Mouse (Mus musculus) ES-E14 (cell line): ENCODE measurements at regions not wholly inside any gene's neighbourhood (a gene's known extent, or its start where the extent isn't known, plus 50 kb on each side); places are given as distances from the start of the nearest gene placed in this dataset.

Experiments used
- CHD2 ChIP-seq: IDR thresholded peaks from 2 replicates; pipeline ENCODE4 v1.6.1; 2014; ENCODE audit warnings: mild to moderate bottlenecking, low read depth, low read length, inconsistent platforms
- MAFK ChIP-seq: IDR thresholded peaks from 2 replicates; pipeline ENCODE4 v1.6.1; 2014; ENCODE audit warnings: mild to moderate bottlenecking, low read depth, low read length, inconsistent platforms; ENCODE audit not compliant: insufficient read depth
- ZC3H11A ChIP-seq: IDR thresholded peaks from 2 replicates; pipeline ENCODE4 v1.6.1; 2012; ENCODE audit warnings: low read depth, mild to moderate bottlenecking, inconsistent platforms, low read length, borderline replicate concordance

GRCm38 (mm10) chr2:160249104-160250093, 84.6 kb downstream of the Gm826 start:
- TF ChIP-seq ZC3H11A, result no peak
- no peak for TF ChIP-seq CHD2
- TF ChIP-seq MAFK, result no peak
